In genomic region chr3:79783630-79784361, GRCm38 (mm10) we compare ENCODE assay signal across 10 mouse cellular contexts. TPM values are rescaled to one million over a fixed set of nuclear protein-coding genes. Genes with fewer than 3 reads are reported as not detected.
DNase-seq lines count a peak whose midpoint lies in the region; ATAC-seq and TF ChIP-seq lines count a peak whose summit lies in the region.
"Had no signal": no experiment of that assay in that cellular context is flagged by ENCODE, and none has a peak within 500 bp of the region (broad histone marks: within the 10 kb centered on the region; RNA-seq: fewer than 3 reads in every experiment).

No protein-coding gene starts in this region.

- peaks cover 7% of the 10 kb centered on the region; the same call in 1 of the 2 replicates for H3K4me1 ChIP-seq in kidney, adult 2 months (ENCODE audit: control insufficient read depth, insufficient read depth, low read length)
- H3K4me1 ChIP-seq in embryonic facial prominence, embryonic 14.5 days (ENCODE audit: control insufficient read depth, insufficient read depth, low read length), result no peaks in the 10 kb centered on the region
- no peaks in the 10 kb centered on the region for H3K4me1 ChIP-seq in intestine, postnatal 0 days (replicated peaks; ENCODE audit: control insufficient read depth, insufficient read depth, low read length)
- H3K4me1 ChIP-seq: liver, embryonic 15.5 days had no signal

- H3K9ac ChIP-seq in embryonic facial prominence, embryonic 14.5 days (ENCODE audit: low read depth, low read length), result no peak overlapping the region
- H3K9ac ChIP-seq in intestine, postnatal 0 days (ENCODE audit: low read depth, low read length), result no peak overlapping the region
- H3K9ac ChIP-seq: liver, embryonic 15.5 days had no signal

- H3K36me3 ChIP-seq in kidney, adult 2 months (ENCODE audit: control insufficient read depth, insufficient read depth, low read length), result no peaks in the 10 kb centered on the region
- no peaks in the 10 kb centered on the region for H3K36me3 ChIP-seq in embryonic facial prominence, embryonic 14.5 days (ENCODE audit: control insufficient read depth, insufficient read depth, low read length)
- H3K36me3 ChIP-seq in intestine, postnatal 0 days (ENCODE audit: control insufficient read depth, insufficient read depth), result no peaks in the 10 kb centered on the region
- H3K36me3 ChIP-seq: liver, embryonic 15.5 days had no signal

- peak; percentile 6 for DNase-seq in kidney, postnatal 10 days
- no peak for DNase-seq in kidney, adult 2 months
- peak; percentile 15 for DNase-seq in embryonic facial prominence, embryonic 14.5 days (ENCODE audit: low spot score)
- peak; percentile 15 for DNase-seq in retina, embryonic 14.5 days (ENCODE audit: low spot score)
- DNase-seq in ovary, postnatal 36 days (ENCODE audit: low spot score), result no peak
- DNase-seq in urinary bladder, adult 18-20 months (ENCODE audit: low spot score in 2 of 2), result no peak
- DNase-seq in adrenal gland, postnatal 4 days (ENCODE audit: low spot score in 2 of 2), result no peak

- H3K27me3 ChIP-seq in kidney, adult 2 months (replicated peaks; ENCODE audit: control insufficient read depth, insufficient read depth, low read length), result no peaks in the 10 kb centered on the region
- H3K27me3 ChIP-seq in embryonic facial prominence, embryonic 14.5 days (replicated peaks; ENCODE audit: control insufficient read depth, insufficient read depth, low read length), result no peaks in the 10 kb centered on the region
- H3K27me3 ChIP-seq in intestine, postnatal 0 days (replicated peaks; ENCODE audit: control insufficient read depth, insufficient read depth, low read length), result no peaks in the 10 kb centered on the region

- TF ChIP-seq CTCF in kidney, adult 2 months (conservative IDR thresholded peaks at IDR 0.05; ENCODE audit: insufficient read depth, insufficient read length, low read depth, low read length), result no peak
- no peak for TF ChIP-seq CTCF in intestine, postnatal 0 days (IDR thresholded peaks at IDR 0.05; ENCODE audit: low read depth)

- H3K4me2 ChIP-seq in embryonic facial prominence, embryonic 14.5 days (ENCODE audit: low read depth, low read length), result peak overlapping the region; percentile 38
- H3K4me2 ChIP-seq in intestine, postnatal 0 days (replicated peaks; ENCODE audit: low read depth), result peak overlapping the region; percentile 43
- H3K4me2 ChIP-seq: liver, embryonic 15.5 days had no signal

- no peaks in the 10 kb centered on the region for H3K9me3 ChIP-seq in embryonic facial prominence, embryonic 14.5 days (ENCODE audit: control insufficient read depth, low read length)
- H3K9me3 ChIP-seq in intestine, postnatal 0 days (ENCODE audit: control insufficient read depth), result no peaks in the 10 kb centered on the region
- H3K9me3 ChIP-seq: liver, embryonic 15.5 days had no signal

- no peak for ATAC-seq in embryonic facial prominence, embryonic 14.5 days (ENCODE audit: low read depth)
- no peak for ATAC-seq in intestine, postnatal 0 days
- ATAC-seq: Patski had no signal

- no peak overlapping the region for H3K4me3 ChIP-seq in kidney, adult 2 months (ENCODE audit: insufficient read depth, low read depth, low read length)
- no peak overlapping the region for H3K4me3 ChIP-seq in embryonic facial prominence, embryonic 14.5 days (ENCODE audit: low read depth, low read length)
- H3K4me3 ChIP-seq in intestine, postnatal 0 days (ENCODE audit: low read depth, low read length), result no peak overlapping the region
- H3K4me3 ChIP-seq: liver, embryonic 15.5 days had no signal

- H3K27ac ChIP-seq in kidney, adult 2 months (ENCODE audit: insufficient read depth, low read depth, low read length), result no peak overlapping the region
- H3K27ac ChIP-seq in embryonic facial prominence, embryonic 14.5 days (replicated peaks; ENCODE audit: low read depth, low read length), result no peak overlapping the region
- no peak overlapping the region for H3K27ac ChIP-seq in intestine, postnatal 0 days (ENCODE audit: low read depth, low read length)
- H3K27ac ChIP-seq: liver, embryonic 15.5 days had no signal

- WGBS in kidney, adult 2 months, result 26% methylated on average over 10 of the region's 10 CpGs
- WGBS in embryonic facial prominence, embryonic 14.5 days, result 49% methylated on average over 10 of the region's 10 CpGs
- WGBS in intestine, postnatal 0 days, result 22% methylated on average over 10 of the region's 10 CpGs

- no peak for TF ChIP-seq POLR2A in kidney, adult 2 months (IDR thresholded peaks at IDR 0.05; ENCODE audit: low read depth, low read length)

RNA-seq across cellular contexts. Expression of gene Rxfp1, which starts 46.1 kb away (rescaled TPM):
- polyA plus RNA-seq in kidney, adult 2 months (2012; rRNA removed), result 0.03 and 0.09 TPM in 2 replicates
- polyA plus RNA-seq in embryonic facial prominence, embryonic 14.5 days (2014; fragmentation: Nextera tagmentation; extraction: Ambion mirVana), result 0.46 and 0.54 TPM in 2 replicates
- 0.03 and 0.04 TPM in 2 replicates for polyA plus RNA-seq in intestine, postnatal 0 days (2015; fragmentation: Nextera tagmentation; extraction: Ambion mirVana)
- 1 to 10 TPM in 1 of 2 experiments, under 1 TPM in 1; 0.65 to 2.0 TPM for total RNA-seq in adrenal gland, postnatal 4 days (2021)
- polyA plus RNA-seq: liver, embryonic 15.5 days had no signal

Comparison
In these comparisons a context has a peak if more than half of its experiments do, and no peak if none do; other contexts are left out.
1. DNase-seq: peak in kidney, postnatal 10 days (single experiment), embryonic facial prominence, embryonic 14.5 days (single experiment) and retina, embryonic 14.5 days (single experiment); none in kidney, adult 2 months (single experiment), ovary, postnatal 36 days (single experiment), urinary bladder, adult 18-20 months (0 of 2) and adrenal gland, postnatal 4 days (0 of 2).